Mouse (Mus musculus) monocyte, adult 5-6 weeks (primary cell): ENCODE measurements around the gene Bpifb4. TPM values are rescaled to one million over a fixed set of nuclear protein-coding genes. Genes with fewer than 3 reads are reported as not detected.

Experiments
- ATAC-seq: fragments of 153-309, 156-312 bp; replicated peaks from 2 replicates; pipeline ENCODE4 v1.8.0; 2017; ENCODE audit warnings: mild to moderate bottlenecking; ENCODE audit not compliant: low TSS enrichment, insufficient number of reproducible peaks, severe bottlenecking, poor library complexity, low FRiP score
- total RNA-seq: library from RNA; stranded (forward); fragments of 200-1000, 200-491, 200-594 nt; gene quantifications from 3 replicates; pipeline ENCODE4 v1.2.3, GENCODE M21; 2017

Bpifb4 gene
- not detected in 3 replicates for total RNA-seq

DNA sequence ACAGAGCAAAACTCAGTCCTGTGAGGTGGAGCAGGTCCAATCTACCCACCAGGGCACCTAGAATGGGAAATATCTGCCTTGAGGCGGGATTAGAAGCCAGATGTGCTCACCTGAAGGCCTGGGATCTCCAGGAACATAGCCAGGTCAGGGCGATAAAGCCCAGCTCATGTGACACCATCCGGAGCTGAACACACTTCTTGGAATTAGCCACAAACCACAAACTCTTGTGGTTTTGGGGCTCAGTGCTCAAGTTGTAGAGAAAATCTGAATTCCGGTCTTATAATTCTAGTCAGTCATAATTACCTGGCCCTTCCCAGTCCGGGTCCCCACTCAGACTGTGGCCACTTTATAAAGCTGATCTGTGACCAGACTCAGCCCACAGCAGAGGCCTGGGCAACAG, at the start of gene Bpifb4:
Gene Bpifb4 (plus strand): TSS at position 370 of the 400 bp plus-strand sequence.
- no peak for ATAC-seq

DNA sequence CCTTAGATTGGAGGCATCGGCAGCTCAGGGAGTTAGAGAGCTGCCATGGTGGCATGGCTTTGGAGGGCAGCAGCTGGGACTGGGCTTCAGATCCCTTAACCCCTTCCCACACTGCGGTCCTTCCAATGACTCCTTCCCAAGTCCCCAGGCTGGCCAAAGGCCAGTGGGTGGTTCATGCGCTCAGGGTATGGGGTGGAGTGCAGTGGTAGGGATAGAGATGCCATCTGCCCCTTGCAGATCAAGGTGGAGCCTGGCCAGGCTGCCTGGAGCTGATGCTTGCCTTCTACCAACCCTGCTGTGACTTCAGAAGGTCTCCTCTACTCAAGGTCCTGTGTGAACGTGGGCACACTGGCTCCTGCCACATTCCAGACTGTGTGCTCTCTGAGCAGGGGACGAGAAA, 38.9 kb upstream of the Bpifb4 start:
- no peak for ATAC-seq

DNA sequence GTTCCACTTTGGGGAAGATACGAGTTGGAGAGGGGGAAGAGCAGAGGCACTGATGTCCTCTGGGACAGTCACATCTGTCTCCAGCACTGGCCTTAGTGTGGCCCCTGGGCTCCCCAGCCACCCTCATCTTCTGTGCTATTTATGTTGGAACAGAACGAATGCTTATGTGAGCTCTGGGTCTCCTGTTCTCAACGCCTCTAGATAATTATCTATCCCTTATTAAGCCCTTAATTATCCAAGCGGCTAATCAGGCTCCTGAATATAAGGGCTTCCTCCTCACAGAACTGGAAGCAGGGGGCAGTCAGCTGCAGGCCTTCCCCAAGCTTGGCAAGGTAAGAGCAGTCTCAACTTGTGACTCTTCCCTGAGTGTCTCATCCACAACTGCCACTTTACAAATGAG, 37.9 kb upstream of the Bpifb4 start, which contains the start of gene Bpifb6:
Gene Bpifb6 (plus strand): TSS at position 301 of the 400 bp plus-strand sequence.
- ATAC-seq = no peak

DNA sequence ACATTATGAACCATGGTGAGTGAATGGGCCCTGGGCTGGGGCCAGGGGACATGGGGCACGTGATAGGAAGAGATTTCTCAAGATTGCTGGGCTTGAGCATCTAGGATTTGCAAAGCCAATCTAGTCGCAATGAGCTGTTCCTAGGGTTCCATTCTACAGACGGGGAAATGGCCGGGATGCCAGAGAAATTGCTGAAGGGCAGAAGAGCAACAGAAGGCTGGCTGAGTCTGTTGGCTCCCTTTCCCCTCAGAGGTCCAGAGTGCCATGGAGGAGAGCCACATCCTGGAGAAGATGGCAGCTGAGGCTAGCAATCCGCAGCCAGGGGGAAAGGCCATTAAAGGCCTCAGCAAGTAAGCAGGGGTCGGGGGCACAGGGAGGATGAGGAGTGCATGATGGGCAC, 35.3 kb upstream of the Bpifb4 start:
- ATAC-seq = no peak

DNA sequence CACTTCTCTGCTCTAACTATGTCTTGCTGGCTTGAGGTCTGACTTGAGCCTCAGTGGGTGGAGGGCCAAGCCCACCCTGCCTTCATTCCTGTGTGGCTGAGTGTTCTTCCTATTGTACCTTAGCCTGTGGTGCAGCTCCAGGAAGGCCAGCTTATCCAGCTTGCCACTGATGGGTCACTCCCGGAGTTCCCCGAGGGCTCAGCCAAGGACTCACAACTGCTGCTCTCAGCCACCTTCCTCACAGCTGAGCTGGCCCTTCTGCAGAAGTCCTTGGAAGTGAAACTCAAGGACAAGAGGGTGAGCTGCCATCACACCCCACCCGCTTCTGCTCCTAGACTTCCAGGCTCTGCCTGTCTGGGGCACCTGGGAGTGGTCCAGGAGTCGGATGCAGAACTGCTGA, 31.4 kb upstream of the Bpifb4 start:
- ATAC-seq = no peak

DNA sequence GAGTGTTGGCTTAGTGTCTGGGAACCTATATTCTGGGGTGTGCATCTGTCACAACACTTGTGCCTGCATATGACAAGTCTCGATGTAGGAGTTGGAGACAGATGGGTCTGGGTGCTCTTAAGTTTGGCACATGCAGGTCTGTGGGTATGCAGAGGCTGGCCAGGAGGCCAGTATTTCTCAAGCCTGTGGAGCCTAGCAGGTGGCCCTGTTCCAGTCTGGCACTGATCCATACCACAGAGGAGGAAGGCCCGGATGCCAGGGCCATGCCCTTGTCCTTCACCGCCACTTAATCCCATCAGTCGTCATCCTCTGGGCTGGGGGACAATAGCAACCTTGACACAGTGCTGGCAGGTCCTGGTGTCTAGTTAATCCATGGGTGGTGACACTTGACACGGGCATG, 23.9 kb upstream of the Bpifb4 start:
- ATAC-seq = no peak

DNA sequence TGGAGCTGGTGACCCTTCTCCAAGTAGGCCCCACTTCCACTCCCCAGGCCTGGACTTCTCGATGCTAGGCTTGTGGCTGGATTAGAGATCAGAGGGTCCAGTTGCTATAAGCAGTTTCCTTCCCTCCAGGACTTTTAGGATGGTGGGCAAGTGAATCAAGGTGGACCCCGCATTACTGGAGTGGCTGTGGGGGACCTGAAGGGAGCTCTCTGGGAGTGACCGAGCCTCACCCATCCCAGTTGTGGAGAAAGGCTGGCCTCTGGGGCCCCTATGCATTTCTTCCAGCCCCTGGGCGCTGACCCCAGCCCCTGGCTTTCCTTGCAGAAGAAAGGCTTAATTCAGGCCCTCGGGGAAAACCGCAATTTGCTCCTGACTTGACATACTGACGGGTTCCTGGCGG, 20.1 kb upstream of the Bpifb4 start, which contains the start of gene Bpifb3:
Gene Bpifb3 (plus strand): TSS at position 301 of the 400 bp plus-strand sequence.
- ATAC-seq = no peak

DNA sequence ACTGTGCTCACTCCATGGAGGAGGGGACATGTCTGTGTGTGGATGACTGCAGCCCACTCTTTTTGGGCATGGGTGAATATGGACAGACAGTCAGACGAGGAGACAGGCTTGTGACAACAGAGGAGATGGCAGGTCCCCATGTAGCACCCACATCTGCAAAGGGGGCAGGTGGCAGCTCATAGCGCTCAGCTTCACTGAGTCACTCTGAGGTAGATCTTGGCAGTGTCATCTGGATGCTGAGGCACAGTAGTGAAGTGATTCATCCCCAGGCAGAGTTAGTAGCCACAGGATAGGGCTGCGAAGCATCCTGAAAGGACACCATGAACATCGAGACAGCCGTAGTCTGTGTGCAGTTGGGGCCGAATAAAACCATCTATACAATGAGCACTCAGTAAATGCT, 16.8 kb upstream of the Bpifb4 start:
- no peak for ATAC-seq

DNA sequence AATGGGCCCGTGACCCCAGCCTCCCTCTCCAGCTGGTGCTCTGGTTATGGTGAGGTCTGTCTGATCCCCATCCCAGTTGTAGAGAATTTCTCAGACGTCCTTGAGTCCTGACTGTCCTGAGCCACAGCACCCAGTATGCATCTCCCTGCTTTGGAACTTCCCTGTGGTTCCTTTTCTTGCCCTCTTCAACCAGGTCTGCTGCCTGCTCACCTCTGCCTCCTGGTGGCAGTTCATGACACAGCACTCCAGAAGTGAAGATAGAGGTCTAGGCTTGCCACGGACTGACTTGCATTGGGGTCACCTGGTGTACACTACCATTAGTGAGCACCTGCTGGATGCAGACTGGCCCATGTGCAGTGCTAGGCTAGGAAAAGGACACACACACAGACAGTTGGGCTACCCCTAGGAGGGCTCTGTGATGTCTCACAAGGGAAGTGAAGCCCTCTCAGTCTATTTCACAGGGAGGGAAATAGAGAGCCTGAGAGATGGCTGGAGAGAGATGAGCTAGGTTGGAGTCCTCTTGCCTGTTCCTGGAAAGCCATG, 8.1 kb upstream of the Bpifb4 start:
- peak; percentile 34; the same call in 1 of the 2 replicates for ATAC-seq

DNA sequence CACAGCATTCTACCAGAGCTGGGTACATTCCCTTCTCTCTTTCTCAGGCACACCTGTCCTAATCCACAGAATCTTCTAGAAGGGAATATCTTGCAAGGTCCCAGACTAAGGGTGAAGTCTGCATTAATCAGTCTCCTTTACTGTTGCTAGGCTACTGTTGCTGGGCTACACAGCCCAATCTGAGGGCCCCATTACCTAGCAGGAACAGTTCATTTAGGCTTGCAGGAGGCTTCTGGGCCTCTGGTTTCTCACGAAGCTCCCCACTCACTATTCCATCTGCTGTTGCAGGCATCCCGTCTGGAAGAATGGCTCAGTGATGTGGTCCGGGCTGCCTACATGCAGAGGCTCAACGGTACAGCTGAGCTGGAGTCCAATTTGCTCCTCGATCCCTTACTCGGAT, 6.9 kb upstream of the Bpifb4 start:
- ATAC-seq = no peak

DNA sequence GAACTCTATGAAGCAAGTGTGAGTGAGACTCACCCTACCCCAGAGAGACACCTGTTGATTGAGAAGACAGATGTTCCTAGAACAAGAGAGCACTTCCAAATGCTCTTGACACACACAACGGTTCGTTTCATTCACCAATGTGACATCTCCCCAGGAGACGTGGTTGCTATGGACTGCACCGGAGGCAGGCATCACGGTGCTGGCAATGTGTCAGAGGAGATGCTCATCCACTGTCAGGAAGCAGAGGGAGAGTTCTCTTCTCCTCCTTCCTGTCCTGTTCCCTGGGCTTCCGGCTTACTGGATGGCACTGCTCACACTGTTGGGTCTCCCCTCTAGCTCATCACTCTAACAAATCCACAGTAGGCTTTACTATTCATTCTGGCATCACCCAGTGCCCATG, 4.7 kb upstream of the Bpifb4 start:
- ATAC-seq = no peak

DNA sequence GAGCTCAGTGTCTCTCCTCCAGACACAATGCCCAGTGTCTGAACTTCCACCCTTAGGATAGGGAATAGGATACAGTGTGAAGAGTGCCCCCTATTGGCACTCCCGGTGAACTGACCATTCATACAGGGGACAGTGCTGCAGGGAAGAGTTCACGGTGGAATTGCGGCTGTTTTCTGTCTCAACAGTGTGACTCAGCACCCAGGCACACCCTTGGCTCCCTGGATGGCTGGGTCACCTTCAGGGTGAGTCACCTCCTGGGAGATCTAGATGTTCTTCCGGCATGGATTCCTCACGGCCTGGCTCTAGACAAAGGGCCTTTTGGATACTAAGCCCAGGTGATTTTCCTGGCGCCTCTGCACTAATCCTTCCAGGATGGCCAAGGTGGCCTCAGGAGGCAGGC, 2.7 kb upstream of the Bpifb4 start:
- ATAC-seq = no peak

DNA sequence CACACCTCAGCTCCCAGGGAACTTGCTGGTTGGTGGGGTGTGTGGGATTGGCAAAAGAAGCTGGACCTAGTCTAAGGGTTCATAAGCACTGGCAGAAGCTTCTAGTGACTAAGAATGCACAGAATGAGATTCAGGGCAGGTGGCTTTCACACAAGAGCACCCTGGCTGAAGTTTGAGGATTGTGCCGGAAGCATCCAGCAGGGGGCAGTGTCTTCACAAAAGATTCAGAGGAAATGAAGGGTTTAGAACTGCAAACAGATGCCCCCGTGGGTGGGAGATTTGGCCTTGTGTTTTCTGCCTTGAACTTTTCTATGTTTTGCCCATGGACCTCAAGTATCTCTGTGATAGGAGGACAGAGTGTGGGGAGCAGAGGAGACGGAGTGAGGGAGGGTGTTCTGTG, 5.5 kb downstream of the Bpifb4 start:
- ATAC-seq = no peak

DNA sequence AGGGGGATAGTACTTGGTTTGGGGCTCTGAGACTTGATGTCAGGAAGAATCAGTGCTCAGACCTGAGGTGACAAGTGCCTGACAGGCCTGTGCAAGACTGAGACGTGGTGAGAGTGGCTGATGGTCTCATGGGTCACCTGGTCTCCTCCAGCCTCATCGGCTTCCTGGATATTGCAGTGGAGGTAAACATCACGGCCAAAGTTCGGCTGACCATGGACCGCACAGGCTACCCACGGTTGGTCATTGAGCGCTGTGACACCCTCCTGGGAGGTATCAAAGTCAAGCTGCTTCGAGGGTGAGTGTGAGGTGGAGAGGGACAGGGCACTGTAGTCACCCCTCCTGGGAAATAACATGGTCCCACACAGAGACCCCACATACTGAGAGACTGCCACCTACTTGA, 6.6 kb downstream of the Bpifb4 start:
- ATAC-seq = no peak

DNA sequence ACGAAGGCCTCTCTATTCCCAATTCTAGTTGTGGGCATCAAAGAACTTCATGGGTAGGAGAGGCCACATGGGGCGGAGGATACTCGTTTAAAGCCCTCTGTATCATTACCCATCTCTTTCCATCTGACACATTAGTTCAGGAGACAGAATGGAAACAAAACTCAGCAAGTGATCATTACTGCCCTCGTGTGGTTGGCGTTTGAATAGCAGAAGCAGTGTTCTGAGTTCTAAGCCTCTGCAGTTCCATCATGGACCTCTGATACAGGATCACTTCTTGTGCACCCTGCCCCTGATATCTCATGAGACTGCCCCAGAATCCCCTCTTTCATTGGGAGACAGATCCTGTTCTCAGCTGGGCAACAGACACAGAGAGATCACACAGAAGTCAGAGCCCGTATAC, 14.9 kb downstream of the Bpifb4 start:
- ATAC-seq = no peak

DNA sequence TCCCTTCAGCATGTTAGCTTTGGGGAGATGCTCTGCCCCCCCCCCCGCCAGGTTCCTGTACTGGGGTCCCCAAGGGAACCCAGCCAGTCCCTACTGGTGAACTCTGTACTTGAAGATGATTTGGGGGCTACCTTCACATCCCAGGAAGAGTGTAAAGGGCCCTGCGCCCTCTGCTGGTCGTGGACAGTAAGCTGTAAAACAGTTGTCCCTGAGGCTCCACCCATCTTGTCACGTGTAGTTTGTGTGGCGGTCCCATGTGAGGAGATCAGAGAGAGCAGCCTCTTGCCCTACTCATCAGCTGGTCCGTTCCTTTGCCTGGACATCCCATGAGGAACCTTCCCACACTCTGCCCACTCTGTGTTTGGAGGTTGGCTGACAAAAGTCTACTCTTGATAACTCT, 15.8 kb downstream of the Bpifb4 start:
- ATAC-seq = no peak

DNA sequence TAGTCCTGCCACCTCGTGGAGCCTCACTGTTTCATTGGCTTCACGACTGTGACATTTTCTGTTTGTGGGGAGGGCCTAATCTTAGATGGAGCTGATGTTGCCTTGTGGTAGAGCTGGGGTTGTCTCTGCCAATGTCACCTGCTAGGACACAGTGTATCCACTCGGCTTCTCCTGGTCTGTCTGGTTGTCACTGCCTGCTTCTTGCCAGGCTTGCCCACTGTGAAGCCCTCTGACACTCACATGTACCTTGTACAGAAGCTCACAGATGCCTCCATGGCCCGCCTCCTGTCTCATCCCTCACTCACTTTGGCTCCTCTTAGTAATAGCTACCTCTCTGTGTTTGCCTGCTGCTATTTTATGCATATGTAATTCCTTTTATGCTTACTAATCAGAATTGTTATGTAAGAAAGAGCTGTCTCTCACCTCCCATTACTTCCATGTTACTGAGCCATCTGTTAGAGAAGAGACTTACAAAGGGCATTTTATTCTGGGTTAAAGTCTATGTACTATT, 24.9 kb downstream of the Bpifb4 start:
- ATAC-seq = no peak

DNA sequence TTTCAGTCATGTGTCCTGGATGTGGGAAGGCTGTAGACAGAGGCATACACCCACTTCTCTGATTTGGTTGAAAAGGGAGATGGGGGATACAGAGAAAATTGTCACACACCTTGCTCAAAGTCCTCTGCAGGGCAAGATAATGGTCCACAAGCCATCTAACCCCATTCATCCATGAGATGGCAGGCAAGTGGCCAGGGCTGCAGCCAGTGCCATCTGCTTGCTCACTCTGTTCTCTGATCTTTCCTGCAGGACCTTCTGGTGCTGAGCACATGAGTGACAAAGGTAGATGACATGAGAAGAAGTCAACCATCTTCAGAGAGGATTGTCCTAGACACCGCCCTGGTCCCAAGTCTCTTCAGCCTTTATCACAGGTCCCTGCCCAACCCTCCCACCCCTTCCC, 25.3 kb downstream of the Bpifb4 start:
- no peak for ATAC-seq

DNA sequence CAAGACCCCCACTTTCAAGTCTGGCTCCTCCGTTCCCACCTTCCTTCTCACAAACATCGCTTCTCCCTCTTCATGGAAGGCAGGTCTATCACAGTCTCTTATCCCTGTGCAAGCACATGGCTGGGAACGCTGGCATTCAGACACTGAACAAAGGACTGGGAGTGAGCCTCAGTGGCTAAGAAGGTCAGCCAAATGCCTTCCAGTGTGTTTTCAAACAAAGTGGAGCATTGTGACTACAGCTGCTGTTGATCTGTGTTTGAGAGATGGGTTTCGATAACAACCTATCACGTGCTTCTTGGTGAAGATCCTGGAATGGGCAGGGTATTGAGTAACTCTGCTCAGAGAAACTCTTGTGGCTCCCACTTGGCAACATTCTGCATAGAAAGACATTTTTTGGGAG, 32.2 kb downstream of the Bpifb4 start:
- ATAC-seq = no peak

DNA sequence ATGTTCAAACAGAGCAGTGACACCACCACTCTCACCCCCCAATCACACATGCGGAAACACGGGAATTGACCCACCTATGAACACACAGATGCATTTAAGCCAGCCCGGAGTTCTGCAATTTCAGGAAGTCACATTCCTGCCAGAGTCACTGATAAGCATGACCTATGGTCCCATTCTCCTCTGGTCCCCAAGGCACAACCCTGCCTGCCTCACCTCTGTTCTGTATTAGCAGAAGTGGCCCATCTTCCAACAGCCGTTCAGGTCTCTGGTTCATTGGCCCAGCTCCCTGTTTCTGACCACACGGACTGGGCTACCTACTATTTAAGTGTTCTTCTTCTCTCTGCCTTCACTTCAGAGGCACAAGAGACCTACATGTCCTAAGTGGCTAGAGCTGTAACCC, 36.6 kb downstream of the Bpifb4 start, which contains the start of gene Bpifa6:
Gene Bpifa6 (plus strand): TSS at position 364 of the 400 bp plus-strand sequence.
- ATAC-seq = no peak

DNA sequence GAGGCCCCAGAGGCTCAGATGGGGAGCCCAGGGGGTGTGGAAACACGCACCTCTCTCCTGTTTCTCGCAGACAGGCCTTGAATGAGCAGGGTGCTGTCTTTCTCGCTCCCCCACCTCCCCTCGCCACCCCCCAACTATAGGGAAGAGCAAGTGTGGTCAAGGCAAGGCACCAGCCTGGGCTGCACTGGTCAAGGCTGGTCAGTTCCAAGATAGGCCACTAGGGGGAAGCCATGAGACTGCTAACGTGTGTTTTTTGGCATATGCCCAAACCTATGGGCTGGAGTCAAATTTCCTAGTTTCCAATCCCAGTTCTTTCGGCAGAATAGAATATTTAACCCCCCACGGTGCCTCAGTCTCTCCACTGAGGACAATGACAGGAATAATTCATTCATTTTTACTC, 57.8 kb downstream of the Bpifb4 start:
- ATAC-seq = peak; percentile 56; the same call in 1 of the 2 replicates
